Mouse (Mus musculus) midbrain, embryonic 13.5 days (tissue): Measurements from ENCODE around the gene Rngtt. TPM values are rescaled to one million over a fixed set of nuclear protein-coding genes. Genes with fewer than 3 reads are reported as not detected.
"Not testable (repeated sequence)": the region's sequence is repeated elsewhere in the genome, so short reads cannot be mapped to it uniquely, and the experiment has no call there.

Experiments
- ATAC-seq: fragments of 200-750 bp; cut with Nextera tagmentation; 2 replicates; pipeline ENCODE4 v1.8.0; 2017; ENCODE audit warnings: mild to moderate bottlenecking, moderate TSS enrichment, moderate library complexity
- H3K27ac ChIP-seq: fragments of 300-500 bp; sonication (generic); 2 replicates; pipeline ENCODE4 v1.5.1; 2015; ENCODE audit warnings: inconsistent platforms, mild to moderate bottlenecking, moderate library complexity
- H3K27me3 ChIP-seq: fragments of 300-500 bp; sonication (generic); 2 replicates; pipeline ENCODE4 v1.6.1; 2015; ENCODE audit warnings: mild to moderate bottlenecking, inconsistent platforms
- H3K36me3 ChIP-seq: fragments of 300-500 bp; sonication (generic); 2 replicates; pipeline ENCODE4 v1.6.1; 2015; ENCODE audit warnings: mild to moderate bottlenecking, inconsistent platforms
- H3K4me1 ChIP-seq: fragments of 300-500 bp; sonication (generic); replicated peaks from 2 replicates; pipeline ENCODE4 v1.6.1; 2015; ENCODE audit warnings: inconsistent platforms
- H3K4me2 ChIP-seq: fragments of 300-500 bp; sonication (generic); replicated peaks from 2 replicates; pipeline ENCODE4 v1.6.1; 2015; ENCODE audit warnings: moderate library complexity, mild to moderate bottlenecking, inconsistent platforms
- H3K4me3 ChIP-seq: fragments of 300-500 bp; sonication (generic); replicated peaks from 2 replicates; pipeline ENCODE4 v1.5.1; 2015; ENCODE audit warnings: mild to moderate bottlenecking, inconsistent platforms
- H3K9ac ChIP-seq: fragments of 300-500 bp; sonication (generic); replicated peaks from 2 replicates; pipeline ENCODE4 v1.6.1; 2015; ENCODE audit warnings: mild to moderate bottlenecking, inconsistent platforms
- H3K9me3 ChIP-seq: fragments of 300-500 bp; sonication (generic); 2 replicates; pipeline ENCODE4 v1.6.1; 2016; ENCODE audit warnings: mild to moderate bottlenecking, inconsistent platforms
- WGBS: fragments of 180-500 bp; shearing (Covaris S2); methylation state at CpG from one replicate; pipeline ENCODE4 v1.1.7; 2015; 5-methylcytosine and 5-hydroxymethylcytosine counted together
- polyA plus RNA-seq: library from polyadenylated mRNA; unstranded; fragments of >200 nt; fragmentation: Nextera tagmentation; extraction: Ambion mirVana; gene quantifications from 2 replicates; pipeline ENCODE4 v1.2.1, GENCODE M21; 2015

Gene Rngtt
- polyA plus RNA-seq, 1 experiment from 2014 or later: 30.7 TPM

DNA sequence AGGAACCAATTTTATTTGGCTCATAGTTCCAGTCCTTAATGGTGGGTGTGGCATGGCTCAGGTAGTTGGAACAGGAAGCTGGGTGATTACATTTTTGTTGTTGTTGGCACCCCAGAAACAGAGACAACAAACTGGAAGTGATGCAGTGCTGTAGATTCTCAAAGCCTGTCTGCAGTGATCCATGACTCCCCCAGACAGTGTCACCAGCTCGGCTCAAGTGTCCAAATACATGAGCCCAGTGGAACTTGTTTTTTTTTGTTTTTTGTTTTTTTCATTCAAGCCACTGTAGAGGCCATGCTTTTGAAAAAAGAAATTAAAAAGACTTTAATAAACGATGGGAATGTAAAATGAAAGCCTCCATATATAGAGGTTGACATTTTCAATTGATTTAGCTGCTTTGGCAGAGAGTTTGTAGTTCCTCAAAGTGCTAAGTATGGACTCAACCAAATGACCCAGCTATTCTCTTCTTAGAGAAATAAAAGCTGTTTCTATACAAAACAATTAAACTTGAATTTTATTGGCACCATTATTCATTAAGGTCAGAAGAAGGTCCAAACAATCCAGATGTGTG lies 95.7 kb downstream of the Rngtt start:
- 78% methylated on average over 2 of the region's 2 CpGs for WGBS
- ATAC-seq: no peak
- H3K4me2 ChIP-seq: no peak overlapping the region

DNA sequence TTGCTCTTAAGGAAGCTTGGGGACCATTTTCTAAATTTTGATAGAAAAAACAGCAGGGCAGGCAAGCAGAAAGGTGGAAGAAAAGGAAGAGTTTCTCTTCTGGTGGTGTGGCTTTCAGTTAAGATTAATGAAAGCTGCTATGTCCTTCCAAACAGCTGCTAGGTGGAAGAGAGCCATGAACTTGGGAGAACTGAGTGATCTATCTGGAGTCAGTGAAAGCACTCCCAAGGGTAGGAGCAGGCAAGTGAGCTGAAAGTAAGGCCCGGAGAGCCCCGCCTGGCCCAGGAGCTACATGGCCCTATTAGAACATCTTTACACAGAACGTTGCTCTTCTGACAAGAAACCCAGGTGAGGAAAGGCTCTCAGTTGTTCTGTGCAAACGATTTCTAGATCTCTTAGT lies 103.7 kb downstream of the Rngtt start:
- Histone ChIP-seq H3K27me3 (no peaks in the 10 kb centered on the region), H3K4me3 (no peak overlapping the region), H3K4me1 (no peaks in the 10 kb centered on the region), H3K9me3 (no peaks in the 10 kb centered on the region), H3K36me3 (no peaks in the 10 kb centered on the region; the same call in 1 of the 2 replicates), H3K9ac (no peak overlapping the region), H3K27ac (no peak overlapping the region; the same call in 1 of the 2 replicates), H3K4me2 (no peak overlapping the region)
- ATAC-seq: no peak
- 76% methylated on average over 4 of the region's 4 CpGs for WGBS

More for the DNA sequence above, 95.7 kb downstream of the Rngtt start:
- Histone ChIP-seq H3K9me3 (no peaks in the 10 kb centered on the region), H3K27ac (no peak overlapping the region), H3K4me3 (no peak overlapping the region), H3K4me1 (no peaks in the 10 kb centered on the region), H3K36me3 (no peaks in the 10 kb centered on the region; the same call in 1 of the 2 replicates), H3K27me3 (no peaks in the 10 kb centered on the region), H3K9ac (no peak overlapping the region)

DNA sequence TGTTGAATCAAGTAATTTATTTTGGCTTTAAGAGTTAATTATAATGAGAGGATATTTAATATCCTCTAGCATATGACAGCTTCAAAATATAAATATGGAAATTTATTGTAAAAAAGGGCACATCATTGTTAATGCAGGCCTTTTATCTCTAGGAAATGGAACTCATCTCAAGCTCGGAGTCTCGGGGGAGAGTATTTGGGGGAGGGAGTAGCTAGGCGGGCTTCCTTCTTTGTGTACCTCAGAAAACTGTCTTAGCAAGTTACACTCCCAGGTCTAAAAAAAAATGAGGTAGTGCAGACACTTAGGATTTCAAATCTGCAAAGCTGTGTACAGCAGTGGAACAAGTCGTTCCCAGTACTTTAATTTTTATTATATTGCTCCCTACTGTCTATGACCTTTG lies 104.7 kb downstream of the Rngtt start:
- WGBS: 53% methylated on average over 4 of the region's 4 CpGs

DNA sequence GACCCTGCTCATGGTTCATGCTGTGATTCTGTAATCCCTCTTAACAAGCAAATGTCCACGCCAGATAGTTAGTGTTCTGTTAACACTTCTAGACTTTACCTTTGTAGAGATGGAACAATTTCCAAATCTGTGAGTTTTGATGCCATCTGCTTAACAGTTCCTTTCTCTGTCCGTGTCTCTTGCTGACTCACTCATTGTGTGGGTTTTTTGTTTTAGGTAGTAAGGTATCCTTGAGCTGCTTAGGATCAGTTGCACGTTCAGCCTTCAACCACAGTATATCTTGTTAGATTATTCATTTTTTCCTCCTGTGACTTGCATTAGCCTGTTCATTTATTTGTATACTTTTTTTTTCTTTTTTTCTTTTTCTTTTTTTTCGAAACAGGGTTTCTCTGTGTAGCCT lies 107.3 kb downstream of the Rngtt start:
- Histone ChIP-seq H3K4me2 (no peak overlapping the region), H3K9me3 (no peaks in the 10 kb centered on the region), H3K36me3 (no peaks in the 10 kb centered on the region), H3K27me3 (no peaks in the 10 kb centered on the region), H3K9ac (no peak overlapping the region), H3K4me1 (no peaks in the 10 kb centered on the region), H3K4me3 (no peak overlapping the region), H3K27ac (no peak overlapping the region)
- WGBS: 84% methylated on average over 4 of the region's 4 CpGs
- ATAC-seq: no peak

More for the DNA sequence above, 104.7 kb downstream of the Rngtt start:
- Histone ChIP-seq H3K9ac (no peak overlapping the region), H3K4me2 (no peak overlapping the region), H3K27ac (no peak overlapping the region), H3K27me3 (no peaks in the 10 kb centered on the region), H3K36me3 (no peaks in the 10 kb centered on the region; the same call in 1 of the 2 replicates), H3K4me1 (no peaks in the 10 kb centered on the region), H3K4me3 (no peak overlapping the region), H3K9me3 (no peaks in the 10 kb centered on the region)
- ATAC-seq: no peak

DNA sequence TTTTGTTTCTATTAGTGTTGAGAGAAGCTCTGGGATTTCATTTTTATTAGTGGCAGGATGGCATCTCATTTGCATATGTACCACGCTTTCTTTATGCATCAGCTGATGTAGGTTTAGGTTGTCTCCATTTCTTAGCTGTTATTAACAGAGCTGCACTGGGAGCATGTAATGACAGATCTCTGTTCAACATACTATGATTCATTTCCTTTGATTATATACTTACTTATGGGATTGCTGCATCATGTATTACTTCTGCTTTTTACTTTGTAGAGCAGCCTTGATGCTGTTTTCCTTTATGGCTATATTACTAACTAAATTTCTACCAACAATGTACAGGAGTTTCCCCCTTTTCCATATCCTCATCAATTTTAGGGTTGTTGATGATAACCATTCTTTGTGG lies 109.5 kb downstream of the Rngtt start:
- WGBS: 88% methylated on average over 1 of the region's 1 CpGs
- ATAC-seq: no peak
- H3K27ac ChIP-seq: no peak overlapping the region
- H3K4me1 ChIP-seq: no peaks in the 10 kb centered on the region
- H3K4me2 ChIP-seq: no peak overlapping the region
- no peaks in the 10 kb centered on the region for H3K27me3 ChIP-seq
- H3K9ac ChIP-seq: no peak overlapping the region
- 0 out of 2 replicates have a peak, but pooled peaks cover 8% of the 10 kb centered on the region for H3K36me3 ChIP-seq
- H3K9me3 ChIP-seq: no peaks in the 10 kb centered on the region
- H3K4me3 ChIP-seq: no peak overlapping the region

DNA sequence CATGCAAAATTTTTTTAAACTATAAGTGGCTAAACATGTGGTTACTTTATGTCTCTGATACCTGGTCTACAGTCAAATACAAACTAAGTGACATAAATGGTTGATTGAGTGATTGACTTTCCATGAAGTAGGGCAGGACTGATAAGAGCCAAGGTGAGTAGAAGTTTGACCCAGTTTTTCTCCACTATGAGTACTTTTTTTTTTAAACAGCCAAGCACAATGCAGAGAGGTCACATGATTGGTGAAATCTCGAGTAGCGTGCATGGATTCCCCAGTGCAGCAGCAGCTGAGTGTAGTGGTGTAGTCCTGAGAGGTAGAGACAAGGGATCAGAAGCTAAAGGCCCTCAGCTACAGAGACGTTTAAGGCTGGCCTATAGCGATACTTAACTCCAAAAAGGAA lies 118.7 kb downstream of the Rngtt start:
- Histone ChIP-seq H3K27me3 (no peaks in the 10 kb centered on the region), H3K4me3 (no peak overlapping the region), H3K36me3 (0 out of 2 replicates have a peak, but pooled peaks cover 3% of the 10 kb centered on the region), H3K4me1 (no peaks in the 10 kb centered on the region), H3K9me3 (no peaks in the 10 kb centered on the region), H3K9ac (no peak overlapping the region), H3K4me2 (no peak overlapping the region), H3K27ac (no peak overlapping the region)
- WGBS: 45% methylated on average over 4 of the region's 4 CpGs
- ATAC-seq: no peak

DNA sequence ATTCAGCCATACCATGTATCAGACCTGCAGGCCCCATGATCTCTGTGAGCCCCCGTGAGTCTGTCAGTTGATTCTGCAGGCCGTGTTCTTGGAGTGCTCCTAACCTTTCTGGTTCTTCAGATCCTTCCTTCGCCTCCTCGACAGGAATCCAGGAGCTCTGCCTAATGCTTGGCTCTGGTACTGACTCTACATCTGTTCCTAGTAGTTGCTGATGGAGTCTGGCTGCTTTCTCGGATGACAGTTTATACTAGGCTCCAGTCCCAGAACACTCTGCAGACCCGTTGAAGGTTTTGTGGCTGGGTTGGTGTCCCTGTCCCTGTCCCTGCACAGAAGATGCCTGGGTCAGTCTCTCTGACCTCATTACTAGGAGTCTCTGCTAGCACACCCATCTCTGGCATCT lies 131.8 kb downstream of the Rngtt start:
- 91% methylated on average over 6 of the region's 6 CpGs for WGBS
- Histone ChIP-seq H3K27ac (no peak overlapping the region), H3K9ac (no peak overlapping the region), H3K4me1 (no peaks in the 10 kb centered on the region), H3K27me3 (no peaks in the 10 kb centered on the region), H3K4me3 (no peak overlapping the region), H3K36me3 (no peaks in the 10 kb centered on the region), H3K4me2 (no peak overlapping the region), H3K9me3 (no peaks in the 10 kb centered on the region)
- no peak for ATAC-seq

DNA sequence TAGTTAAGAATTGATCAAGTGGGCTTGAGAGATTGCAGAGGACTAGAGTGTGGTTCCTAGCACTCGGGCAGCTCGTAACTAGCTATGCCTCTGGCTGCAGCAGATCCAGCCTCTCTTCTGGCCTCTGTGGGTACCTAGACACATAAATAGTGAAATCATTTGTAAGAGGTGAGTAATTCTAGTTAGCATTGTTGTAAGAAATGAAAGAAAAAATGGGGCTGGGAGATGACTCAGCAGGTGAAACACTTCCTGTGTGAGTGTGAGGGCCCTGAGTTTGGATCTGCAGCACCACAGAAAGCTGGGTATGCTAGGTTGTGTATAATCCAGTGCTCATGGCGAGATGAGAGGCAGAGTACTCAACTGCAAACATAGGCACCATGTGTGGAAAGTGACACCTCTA lies 136.2 kb downstream of the Rngtt start:
- H3K4me3 ChIP-seq: no peak overlapping the region
- H3K4me1 ChIP-seq: 0 out of 2 replicates have a peak, but pooled peaks cover 3% of the 10 kb centered on the region
- H3K9ac ChIP-seq: no peak overlapping the region
- no peak overlapping the region for H3K4me2 ChIP-seq
- no peak overlapping the region for H3K27ac ChIP-seq
- WGBS: 94% methylated on average over 3 of the region's 3 CpGs
- H3K9me3 ChIP-seq: no peaks in the 10 kb centered on the region
- no peaks in the 10 kb centered on the region for H3K36me3 ChIP-seq
- H3K27me3 ChIP-seq: no peaks in the 10 kb centered on the region
- ATAC-seq: no peak

DNA sequence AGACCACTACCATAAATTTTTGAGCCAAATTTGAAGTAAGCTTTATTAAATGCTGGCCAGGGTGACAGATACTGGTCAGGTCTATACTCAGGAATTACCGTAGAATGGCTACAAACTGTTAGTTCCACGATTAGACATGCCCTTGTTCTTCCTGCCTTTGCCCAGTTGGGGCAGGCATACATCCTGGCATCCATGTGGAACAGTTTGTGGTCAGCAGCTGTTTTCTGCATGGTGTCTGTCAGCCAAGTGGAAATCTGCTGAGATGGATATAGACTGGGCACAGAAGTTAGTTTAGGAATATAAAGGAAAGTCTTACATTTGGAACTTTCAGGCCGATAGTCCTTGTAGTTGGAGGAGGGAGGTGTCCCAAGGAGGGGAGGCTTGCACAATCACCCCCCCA lies 136.8 kb downstream of the Rngtt start:
- no peak overlapping the region for H3K4me2 ChIP-seq
- ATAC-seq: no peak
- no peak overlapping the region for H3K4me3 ChIP-seq
- no peaks in the 10 kb centered on the region for H3K36me3 ChIP-seq
- H3K9me3 ChIP-seq: no peaks in the 10 kb centered on the region
- H3K27me3 ChIP-seq: no peaks in the 10 kb centered on the region
- no peak overlapping the region for H3K9ac ChIP-seq
- H3K4me1 ChIP-seq: 0 out of 2 replicates have a peak, but pooled peaks cover 3% of the 10 kb centered on the region
- WGBS: 95% methylated on average over 3 of the region's 3 CpGs
- H3K27ac ChIP-seq: no peak overlapping the region

DNA sequence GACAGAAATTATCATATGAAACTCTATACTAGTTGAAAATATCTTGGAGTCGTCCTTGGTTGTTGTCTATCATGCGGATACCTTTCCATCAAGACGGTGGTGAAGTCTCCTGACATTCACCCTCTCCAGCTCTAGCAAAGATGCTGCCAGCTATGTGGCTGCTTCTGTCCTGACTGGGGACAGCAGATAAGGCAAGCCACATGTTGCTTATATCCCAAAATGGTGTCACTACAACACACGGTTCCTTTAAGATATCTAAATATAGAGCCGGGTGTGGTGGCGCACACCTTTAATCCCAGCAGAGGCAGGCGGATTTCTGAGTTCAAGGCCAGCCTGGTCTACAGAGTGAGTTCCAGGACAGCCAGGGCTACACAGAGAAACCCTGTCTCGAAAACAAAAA lies 140.2 kb downstream of the Rngtt start:
- H3K4me3 ChIP-seq, H3K27ac ChIP-seq, H3K9me3 ChIP-seq, H3K27me3 ChIP-seq, ATAC-seq, H3K9ac ChIP-seq, H3K4me2 ChIP-seq, H3K4me1 ChIP-seq, H3K36me3 ChIP-seq: not testable (repeated sequence)
- WGBS: 93% methylated on average over 8 of the region's 8 CpGs

DNA sequence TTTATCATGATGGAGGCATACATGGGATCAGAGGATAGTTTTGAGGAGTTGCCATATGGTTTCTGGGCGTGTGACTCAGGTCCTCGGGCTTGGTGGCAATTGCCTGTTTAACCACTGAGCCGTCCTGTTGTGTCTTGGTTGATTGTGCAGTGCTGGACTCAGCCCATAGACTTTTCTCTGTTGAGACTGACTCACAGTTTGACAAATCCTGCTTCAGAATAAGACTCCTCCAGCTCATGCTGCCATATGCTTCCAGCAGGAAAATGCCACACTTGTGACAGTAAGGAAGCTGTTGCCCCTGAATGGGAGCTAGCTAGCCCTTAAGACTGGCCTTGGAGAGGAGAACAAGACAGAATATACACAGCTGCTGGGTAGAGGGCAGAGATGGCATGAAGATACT lies 149.7 kb downstream of the Rngtt start:
- no peaks in the 10 kb centered on the region for H3K9me3 ChIP-seq
- H3K4me3 ChIP-seq: no peak overlapping the region
- no peak overlapping the region for H3K4me2 ChIP-seq
- peaks cover 5% of the 10 kb centered on the region for H3K36me3 ChIP-seq
- no peaks in the 10 kb centered on the region for H3K27me3 ChIP-seq
- ATAC-seq: no peak
- H3K9ac ChIP-seq: no peak overlapping the region
- no peaks in the 10 kb centered on the region for H3K4me1 ChIP-seq
- 91% methylated on average over 3 of the region's 3 CpGs for WGBS
- no peak overlapping the region for H3K27ac ChIP-seq

DNA sequence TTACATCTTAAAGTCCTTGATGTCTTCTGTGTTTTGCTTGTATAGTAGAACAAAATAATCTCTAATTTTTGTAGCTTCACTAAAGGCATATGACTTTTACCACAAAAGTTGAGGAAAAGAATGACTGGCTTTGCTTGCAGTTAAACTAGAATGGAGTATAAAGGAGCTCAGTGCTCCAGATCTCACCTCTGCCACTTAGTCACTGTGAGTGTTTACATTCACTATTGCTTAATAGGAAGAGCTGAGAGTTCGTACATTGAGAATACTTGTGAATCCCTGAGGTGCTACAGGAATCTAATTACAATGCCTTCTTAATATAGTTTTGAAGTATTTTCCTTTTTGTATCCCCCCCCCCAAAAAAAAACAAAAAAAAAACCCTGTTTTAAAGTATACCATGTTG lies 154.3 kb downstream of the Rngtt start:
- H3K4me2 ChIP-seq: no peak overlapping the region
- WGBS: 72% methylated on average over 1 of the region's 1 CpGs
- no peaks in the 10 kb centered on the region for H3K4me1 ChIP-seq
- no peak for ATAC-seq
- H3K27me3 ChIP-seq: no peaks in the 10 kb centered on the region
- no peak overlapping the region for H3K9ac ChIP-seq
- H3K4me3 ChIP-seq: no peak overlapping the region
- peaks cover 12% of the 10 kb centered on the region for H3K36me3 ChIP-seq
- no peak overlapping the region for H3K27ac ChIP-seq
- no peaks in the 10 kb centered on the region for H3K9me3 ChIP-seq

DNA sequence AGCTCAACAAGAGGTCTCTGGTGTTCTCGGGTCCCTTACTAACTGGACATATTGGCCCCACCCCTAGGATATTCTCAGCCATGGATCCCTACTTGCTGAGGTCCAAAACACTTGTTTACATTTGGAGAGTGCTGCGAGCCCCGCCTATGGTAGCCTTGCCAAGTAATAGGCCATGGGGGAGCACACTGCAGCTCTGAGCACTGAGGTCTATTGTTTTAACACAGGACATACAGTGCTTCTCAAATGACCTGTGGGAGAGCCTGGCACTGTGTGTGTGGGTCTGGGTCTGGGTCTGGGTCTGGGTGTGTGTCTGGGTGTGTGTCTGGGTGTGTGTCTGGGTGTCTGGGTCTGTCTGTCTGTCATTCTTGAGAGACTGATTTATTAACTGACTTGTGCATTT lies 155.8 kb downstream of the Rngtt start:
- H3K27ac ChIP-seq: no peak overlapping the region

More for the DNA sequence above, 155.8 kb downstream of the Rngtt start:
- WGBS: 99% methylated on average over 3 of the region's 3 CpGs
- Histone ChIP-seq H3K36me3 (peaks cover 12% of the 10 kb centered on the region), H3K27me3 (no peaks in the 10 kb centered on the region), H3K9me3 (no peaks in the 10 kb centered on the region), H3K4me1 (no peaks in the 10 kb centered on the region), H3K4me2 (no peak overlapping the region), H3K4me3 (no peak overlapping the region), H3K9ac (no peak overlapping the region)
- no peak for ATAC-seq
